Mouse (Mus musculus) lung, adult 2 months (tissue): Measurements from ENCODE around the gene Tmem87a.

Source experiments
- CTCF ChIP-seq: fragments of 200-500 bp; IDR thresholded peaks from 2 replicates; pipeline ENCODE4 v1.5.1; 2011; ENCODE audit warnings: mild to moderate bottlenecking, low read length, control low read depth; ENCODE audit not compliant: insufficient read depth
- POLR2A ChIP-seq: fragments of 200-500 bp; IDR thresholded peaks from 2 replicates; pipeline ENCODE4 v1.6.1; 2011; ENCODE audit warnings: low read depth, mild to moderate bottlenecking, control low read depth, low read length, borderline replicate concordance; ENCODE audit errors: extremely low read depth

DNA sequence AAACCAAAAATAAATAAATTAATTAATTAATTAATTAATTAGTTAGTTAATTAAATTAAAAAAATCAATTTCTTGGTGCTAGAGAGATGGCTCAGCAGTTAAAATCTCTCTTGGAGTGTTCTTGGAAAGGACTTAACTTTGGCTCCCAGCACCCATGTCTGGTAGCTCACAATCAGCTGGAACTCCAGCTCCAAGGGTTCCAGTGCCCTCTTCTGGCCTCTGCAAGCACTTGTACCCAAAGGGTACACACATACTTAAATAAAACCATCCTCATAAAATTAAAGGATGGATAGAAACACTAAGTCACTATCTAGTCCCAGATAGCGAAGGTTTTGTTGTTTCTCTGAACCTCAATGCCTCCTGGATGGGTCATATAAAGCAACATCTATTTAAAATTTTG is 43.4 kb upstream of the Tmem87a start:
- TF ChIP-seq POLR2A, result no peak
- TF ChIP-seq CTCF, result 0 out of 2 replicates have a peak, but pooled peaks have one; percentile 5
